Mouse (Mus musculus) midbrain, embryonic 15.5 days (tissue): ENCODE measurements around the gene Mapk8. TPM values are rescaled to one million over a fixed set of nuclear protein-coding genes. Genes with fewer than 3 reads are reported as not detected.

Experiments used
- ATAC-seq: fragments of 200-750 bp; cut with Nextera tagmentation; replicated peaks from 2 replicates; pipeline ENCODE4 v1.8.0; 2017; ENCODE audit warnings: moderate TSS enrichment
- H3K27ac ChIP-seq: fragments of 300-500 bp; sonication (generic); 2 replicates; pipeline ENCODE4 v1.5.1; 2015; ENCODE audit warnings: mild to moderate bottlenecking, inconsistent platforms
- H3K27me3 ChIP-seq: fragments of 300-500 bp; sonication (generic); replicated peaks from 2 replicates; pipeline ENCODE4 v1.6.1; 2015; ENCODE audit warnings: inconsistent platforms
- H3K36me3 ChIP-seq: fragments of 300-500 bp; sonication (generic); replicated peaks from 2 replicates; pipeline ENCODE4 v1.6.1; 2015; ENCODE audit warnings: inconsistent platforms
- H3K4me1 ChIP-seq: fragments of 300-500 bp; sonication (generic); 2 replicates; pipeline ENCODE4 v1.6.1; 2015; ENCODE audit warnings: inconsistent platforms
- H3K4me2 ChIP-seq: fragments of 300-500 bp; sonication (generic); 2 replicates; pipeline ENCODE4 v1.6.1; 2015; ENCODE audit warnings: inconsistent platforms, mild to moderate bottlenecking, moderate library complexity
- H3K4me3 ChIP-seq: fragments of 300-500 bp; sonication (generic); 2 replicates; pipeline ENCODE4 v1.5.1; 2015; ENCODE audit warnings: mild to moderate bottlenecking, inconsistent platforms
- H3K9ac ChIP-seq: fragments of 300-500 bp; sonication (generic); 2 replicates; pipeline ENCODE4 v1.6.1; 2015; ENCODE audit warnings: mild to moderate bottlenecking, inconsistent platforms
- H3K9me3 ChIP-seq: fragments of 300-500 bp; sonication (generic); 2 replicates; pipeline ENCODE4 v1.6.1; 2016; ENCODE audit warnings: inconsistent platforms
- WGBS: fragments of 180-500 bp; shearing (Covaris S2); methylation state at CpG from one replicate; pipeline ENCODE4 v1.1.7; 2015; ENCODE audit warnings: mixed read lengths; 5-methylcytosine and 5-hydroxymethylcytosine counted together
- polyA plus RNA-seq: library from polyadenylated mRNA; unstranded; fragments of >200 nt; fragmentation: Nextera tagmentation; extraction: Ambion mirVana; gene quantifications from 2 replicates; pipeline ENCODE4 v1.2.1, GENCODE M21; 2015

Mapk8 gene
- polyA plus RNA-seq, 1 experiment from 2014 or later, result 36.2 TPM

DNA sequence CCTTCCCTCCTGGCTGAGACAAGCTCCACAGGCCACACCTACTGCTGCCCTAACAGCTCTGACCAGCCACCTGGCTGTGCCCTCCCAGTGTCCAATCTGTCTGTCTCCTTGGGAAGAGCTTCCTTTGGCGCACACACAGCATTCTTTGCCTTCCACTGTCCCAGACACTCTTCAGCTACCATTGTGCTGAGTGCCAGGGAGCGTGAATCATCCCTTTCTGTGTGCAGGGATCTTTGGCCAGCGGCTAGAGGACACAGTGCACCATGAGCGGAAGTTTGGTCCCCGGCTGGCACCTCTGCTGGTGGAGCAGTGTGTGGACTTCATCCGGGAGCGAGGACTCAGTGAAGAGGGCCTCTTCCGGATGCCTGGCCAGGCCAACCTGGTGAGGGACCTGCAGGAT, 88.1 kb downstream of the Mapk8 start:
- Histone ChIP-seq H3K4me1 (peaks cover 6% of the 10 kb centered on the region), H3K27ac (no peak overlapping the region), H3K9ac (no peak overlapping the region), H3K9me3 (no peaks in the 10 kb centered on the region), H3K27me3 (no peaks in the 10 kb centered on the region), H3K4me2 (no peak overlapping the region), H3K36me3 (no peaks in the 10 kb centered on the region), H3K4me3 (no peak overlapping the region)
- no peak for ATAC-seq
- WGBS, result 87% methylated on average over 8 of the region's 8 CpGs

DNA sequence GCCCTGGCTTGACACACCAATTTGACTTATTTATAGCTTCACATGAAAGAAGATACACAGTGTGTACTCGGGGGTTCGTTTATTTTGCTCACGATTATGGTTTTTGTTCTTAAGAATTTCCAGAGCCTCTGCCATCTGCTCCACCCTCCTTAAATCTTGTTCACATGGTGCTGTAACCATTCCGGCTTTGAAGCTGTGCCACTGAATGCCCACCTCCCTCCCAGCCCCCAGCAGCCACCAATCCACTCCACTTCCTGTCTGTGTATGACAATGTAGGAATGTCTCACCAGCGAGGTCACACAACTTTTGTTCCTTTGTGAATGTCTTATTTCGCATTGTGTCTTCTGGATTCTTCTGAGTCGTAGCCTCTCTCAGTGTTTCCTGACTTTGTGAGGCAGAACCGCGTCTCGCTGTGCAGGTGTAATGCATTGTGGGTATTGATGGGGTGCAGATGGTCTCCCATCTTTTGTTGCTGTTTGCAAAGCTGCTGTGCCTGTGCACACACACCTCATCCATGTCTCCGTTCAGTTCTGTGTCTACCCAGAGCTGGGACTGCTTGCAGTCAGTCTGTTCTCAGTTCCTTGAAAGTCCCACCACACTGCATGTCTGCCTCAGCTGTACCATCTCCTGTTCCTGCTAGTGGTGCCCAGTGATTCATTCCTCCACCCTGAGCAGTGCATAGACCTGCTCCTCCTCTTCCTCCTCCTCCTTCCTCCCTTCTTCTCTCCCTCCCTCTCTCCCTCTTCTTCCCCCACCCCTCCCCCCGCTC, 89.2 kb downstream of the Mapk8 start:
- Histone ChIP-seq H3K4me2 (no peak overlapping the region), H3K27me3 (0 out of 2 replicates have a peak, but pooled peaks cover under 1% of the 10 kb centered on the region), H3K27ac (no peak overlapping the region), H3K4me1 (peaks cover 5% of the 10 kb centered on the region), H3K4me3 (no peak overlapping the region), H3K9ac (no peak overlapping the region), H3K9me3 (no peaks in the 10 kb centered on the region), H3K36me3 (no peaks in the 10 kb centered on the region)
- WGBS, result 68% methylated on average over 12 of the region's 12 CpGs
- no peak for ATAC-seq

DNA sequence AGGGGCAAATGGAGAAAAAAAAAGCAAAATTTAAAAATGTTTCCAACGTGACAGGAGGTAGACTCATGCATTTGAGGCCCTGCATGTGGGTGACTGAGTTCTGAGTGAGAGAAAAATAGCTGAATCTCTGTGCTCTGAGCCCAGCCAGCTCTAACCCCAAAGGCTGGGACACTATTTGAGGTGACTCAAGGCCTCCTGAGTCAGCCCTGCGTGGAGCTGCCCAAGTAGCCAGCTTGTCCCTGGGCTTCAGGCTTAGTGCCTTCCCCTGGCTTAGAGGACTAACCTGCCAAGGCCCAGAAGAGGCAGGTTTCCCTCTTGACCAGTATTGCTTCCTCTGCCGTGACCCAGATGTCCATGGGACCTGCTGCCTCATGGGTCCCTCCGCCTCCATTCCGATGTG, 91.7 kb downstream of the Mapk8 start:
- H3K9ac ChIP-seq, result no peak overlapping the region
- no peak overlapping the region for H3K27ac ChIP-seq
- ATAC-seq, result no peak
- peaks cover 8% of the 10 kb centered on the region for H3K4me1 ChIP-seq
- 88% methylated on average over 5 of the region's 5 CpGs for WGBS
- no peak overlapping the region for H3K4me3 ChIP-seq
- H3K27me3 ChIP-seq, result peaks cover 25% of the 10 kb centered on the region
- H3K4me2 ChIP-seq, result no peak overlapping the region
- no peaks in the 10 kb centered on the region for H3K9me3 ChIP-seq
- H3K36me3 ChIP-seq, result no peaks in the 10 kb centered on the region

DNA sequence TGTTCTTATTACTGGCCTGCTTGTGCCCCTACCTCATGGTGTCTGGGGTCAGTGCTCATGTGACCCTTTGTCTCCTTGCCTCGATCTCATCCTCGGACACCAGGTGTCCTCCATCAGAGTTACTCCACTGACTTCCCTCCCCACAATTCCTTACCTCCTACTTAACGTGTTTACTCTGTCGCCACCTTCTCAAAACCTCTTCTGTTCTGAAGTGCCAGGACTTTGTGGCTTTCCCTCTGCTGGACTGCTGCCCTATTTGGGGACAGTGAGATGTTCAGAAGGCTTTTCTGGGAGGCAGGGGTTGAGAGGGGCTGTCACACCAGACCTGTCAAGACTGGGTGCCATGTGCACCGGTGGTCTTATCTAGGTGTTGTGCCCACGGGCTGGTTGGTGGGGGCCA, 94.1 kb downstream of the Mapk8 start:
- 85% methylated on average over 6 of the region's 6 CpGs for WGBS
- H3K27ac ChIP-seq, result no peak overlapping the region
- no peak overlapping the region for H3K4me2 ChIP-seq
- no peak for ATAC-seq
- H3K4me1 ChIP-seq, result peaks cover 8% of the 10 kb centered on the region
- H3K27me3 ChIP-seq, result peaks cover 42% of the 10 kb centered on the region
- no peaks in the 10 kb centered on the region for H3K36me3 ChIP-seq
- no peak overlapping the region for H3K9ac ChIP-seq
- H3K4me3 ChIP-seq, result no peak overlapping the region
- no peaks in the 10 kb centered on the region for H3K9me3 ChIP-seq

DNA sequence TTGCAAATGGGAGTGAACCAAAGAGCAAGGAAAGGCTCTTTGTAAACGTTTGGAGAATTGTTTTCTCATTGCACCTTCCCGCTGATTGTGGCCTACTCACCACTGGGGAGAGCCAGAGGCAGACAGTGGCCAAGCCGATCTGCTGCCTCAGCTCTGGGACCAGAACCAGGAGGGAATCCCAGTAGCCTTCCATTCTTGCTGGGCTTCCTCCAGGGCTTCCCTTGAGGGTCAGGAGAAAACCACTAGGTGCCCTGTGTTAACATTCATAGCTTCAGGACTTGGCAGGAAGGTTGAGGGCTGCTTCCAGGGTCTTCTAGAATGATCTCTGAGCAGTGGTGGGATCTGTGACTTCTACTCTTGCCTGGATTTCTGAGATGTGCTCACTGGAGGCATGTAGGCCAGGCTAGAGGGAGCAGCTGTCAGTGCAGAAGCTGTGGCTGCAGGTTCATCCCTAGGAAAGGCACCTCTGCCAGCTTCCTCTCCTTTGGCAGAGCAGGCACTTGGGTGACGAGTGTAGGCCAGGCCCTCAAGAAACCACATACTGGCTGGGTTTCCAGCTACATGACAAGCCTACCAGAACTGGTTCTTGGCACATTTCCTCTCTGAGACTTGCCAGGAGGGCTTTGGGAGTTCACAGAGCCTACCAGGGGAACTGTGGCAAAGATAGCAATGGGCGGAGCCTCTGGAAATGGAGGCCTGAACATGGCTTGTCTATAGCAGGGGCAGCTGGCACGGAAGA, 94.8 kb downstream of the Mapk8 start:
- Histone ChIP-seq H3K4me1 (peaks cover 8% of the 10 kb centered on the region), H3K4me2 (no peak overlapping the region), H3K9me3 (no peaks in the 10 kb centered on the region), H3K27me3 (peaks cover 42% of the 10 kb centered on the region), H3K27ac (no peak overlapping the region), H3K36me3 (no peaks in the 10 kb centered on the region), H3K9ac (no peak overlapping the region), H3K4me3 (no peak overlapping the region)
- ATAC-seq, result no peak
- 74% methylated on average over 6 of the region's 6 CpGs for WGBS

DNA sequence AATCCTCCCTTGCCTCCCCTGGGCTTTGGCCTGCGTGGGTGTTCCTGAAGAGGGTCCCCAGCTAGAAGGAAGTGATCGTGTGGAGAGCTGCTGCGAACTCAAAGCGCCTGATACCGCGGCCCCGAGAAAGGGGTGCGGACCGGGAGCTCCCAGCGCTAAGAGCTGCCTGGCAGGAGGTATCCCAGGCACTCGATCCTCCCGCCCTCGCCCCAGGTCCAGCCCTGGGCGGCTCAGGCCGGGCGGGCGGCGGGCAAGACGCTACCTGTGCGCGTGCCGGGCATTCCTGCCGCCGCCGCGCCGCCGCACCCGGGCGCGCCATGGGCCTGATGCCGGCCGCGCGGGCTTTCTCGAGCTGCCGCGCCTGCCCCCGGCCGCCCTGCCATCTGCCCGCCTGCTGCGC, 95.9 kb downstream of the Mapk8 start:
- H3K4me2 ChIP-seq, result peak overlapping the region; percentile 92
- ATAC-seq, result peak; percentile 56; the same call in 1 of the 2 replicates
- peak overlapping the region; percentile 50 for H3K4me3 ChIP-seq
- H3K4me1 ChIP-seq, result peaks cover 8% of the 10 kb centered on the region
- H3K9ac ChIP-seq, result peak overlapping the region; percentile 54
- H3K9me3 ChIP-seq, result no peaks in the 10 kb centered on the region
- no peaks in the 10 kb centered on the region for H3K36me3 ChIP-seq
- no peak overlapping the region for H3K27ac ChIP-seq
- H3K27me3 ChIP-seq, result peaks cover 42% of the 10 kb centered on the region
- WGBS, result 1% methylated on average over 39 of the region's 42 CpGs

DNA sequence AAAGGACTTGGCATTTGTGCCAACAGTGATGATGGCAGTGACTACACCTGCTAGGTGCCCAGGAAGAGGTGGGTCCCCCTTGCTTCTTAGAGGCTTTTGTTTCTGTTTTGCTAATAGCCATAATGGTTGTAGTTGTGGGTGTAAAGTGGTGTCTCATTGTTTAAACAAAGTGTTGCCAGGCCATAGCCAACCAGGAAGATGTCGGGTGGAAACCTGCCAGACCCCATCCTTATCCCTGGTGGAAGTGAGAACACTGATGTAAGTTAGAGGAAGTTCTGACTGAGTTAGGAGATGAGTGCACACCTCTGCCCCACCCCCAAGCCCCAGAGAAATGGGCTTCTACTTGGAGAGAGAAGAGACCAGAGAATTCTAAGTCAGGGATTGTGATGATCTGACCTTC, 98.8 kb downstream of the Mapk8 start:
- no peak overlapping the region for H3K9ac ChIP-seq
- no peak for ATAC-seq
- no peaks in the 10 kb centered on the region for H3K9me3 ChIP-seq
- H3K4me3 ChIP-seq, result no peak overlapping the region
- H3K27ac ChIP-seq, result no peak overlapping the region
- H3K36me3 ChIP-seq, result no peaks in the 10 kb centered on the region
- H3K4me1 ChIP-seq, result peaks cover 8% of the 10 kb centered on the region
- H3K27me3 ChIP-seq, result peaks cover 42% of the 10 kb centered on the region
- WGBS, result 97% methylated on average over 1 of the region's 1 CpGs
- H3K4me2 ChIP-seq, result no peak overlapping the region

DNA sequence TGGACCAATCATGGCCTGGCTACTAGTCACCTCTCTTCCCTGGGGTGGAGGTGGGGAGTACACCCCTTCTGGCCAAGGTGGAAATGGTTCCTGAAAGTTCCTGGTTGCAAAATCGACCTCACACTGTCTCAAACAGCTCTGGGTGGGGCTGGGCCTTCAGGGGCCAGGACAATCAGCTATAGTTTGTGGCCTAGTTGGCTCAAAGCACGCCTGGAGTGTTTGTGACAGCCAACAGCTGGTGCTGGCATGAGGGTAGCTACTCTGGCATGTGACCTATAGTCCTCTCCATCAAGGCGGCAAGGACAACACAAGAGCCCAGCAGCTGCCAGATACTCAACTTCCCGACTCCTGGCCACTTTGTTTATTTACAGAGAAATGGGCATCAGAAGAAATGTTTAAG, 99.2 kb downstream of the Mapk8 start:
- WGBS, result 65% methylated on average over 4 of the region's 4 CpGs

DNA sequence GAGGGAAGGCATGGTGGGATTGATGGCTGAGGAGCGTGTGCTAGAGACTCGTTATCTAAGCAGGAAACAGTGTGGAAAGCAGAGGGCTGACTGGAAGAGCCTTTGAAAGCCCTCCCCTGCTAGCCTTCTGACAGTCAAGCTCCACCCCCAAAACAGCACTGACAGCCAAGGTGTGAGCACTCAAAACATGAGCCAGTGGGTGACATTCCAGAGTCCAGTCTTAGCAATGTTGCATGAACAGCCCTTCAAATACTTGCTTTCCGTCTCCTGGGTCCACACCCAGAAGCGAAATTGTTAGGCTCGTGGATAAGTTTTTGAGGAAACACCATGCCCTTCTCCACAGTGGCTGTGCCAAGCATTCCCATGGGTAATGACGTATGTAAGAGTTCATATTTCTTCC, 100.4 kb downstream of the Mapk8 start:
- ATAC-seq, result no peak

More for the DNA sequence above, 99.2 kb downstream of the Mapk8 start:
- Histone ChIP-seq H3K9me3 (no peaks in the 10 kb centered on the region), H3K27me3 (peaks cover 42% of the 10 kb centered on the region), H3K4me3 (no peak overlapping the region), H3K9ac (no peak overlapping the region), H3K4me1 (peaks cover 8% of the 10 kb centered on the region), H3K4me2 (no peak overlapping the region), H3K36me3 (no peaks in the 10 kb centered on the region), H3K27ac (no peak overlapping the region)
- no peak for ATAC-seq

DNA sequence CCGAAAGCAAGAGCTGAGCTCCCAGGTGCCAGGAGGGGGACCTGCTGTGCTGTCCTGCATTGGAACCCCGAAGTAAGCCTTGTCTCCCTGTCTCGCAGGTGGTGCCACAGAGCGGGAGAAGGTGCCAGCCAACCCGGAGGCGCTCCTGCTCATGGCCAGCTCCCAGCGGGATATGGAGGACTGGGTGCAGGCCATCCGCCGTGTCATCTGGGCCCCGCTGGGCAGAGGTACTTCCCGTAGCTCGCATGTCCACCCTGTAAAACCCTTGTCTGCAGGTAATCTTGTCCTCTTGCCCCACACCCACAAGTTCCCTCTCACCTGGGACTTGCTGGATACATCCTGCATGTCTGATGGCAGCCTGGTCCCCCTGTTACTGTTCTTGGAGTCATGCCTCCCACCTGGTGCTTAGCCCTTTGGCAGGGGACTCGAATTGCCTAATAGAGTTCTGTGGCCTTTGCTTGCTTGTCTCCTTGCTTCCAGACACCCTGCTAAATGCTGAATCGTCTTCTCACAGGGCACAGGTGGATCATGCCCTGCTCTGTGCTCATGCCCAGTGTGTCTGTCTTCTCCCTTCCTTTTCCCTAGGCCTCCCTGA, 103.7 kb downstream of the Mapk8 start:
- ATAC-seq, result no peak
- no peak overlapping the region for H3K4me2 ChIP-seq
- H3K27ac ChIP-seq, result no peak overlapping the region
- H3K4me3 ChIP-seq, result no peak overlapping the region
- H3K36me3 ChIP-seq, result no peaks in the 10 kb centered on the region
- H3K27me3 ChIP-seq, result no peaks in the 10 kb centered on the region
- H3K4me1 ChIP-seq, result no peaks in the 10 kb centered on the region
- 90% methylated on average over 14 of the region's 14 CpGs for WGBS
- H3K9me3 ChIP-seq, result no peaks in the 10 kb centered on the region
- H3K9ac ChIP-seq, result no peak overlapping the region

More for the DNA sequence above, 100.4 kb downstream of the Mapk8 start:
- Histone ChIP-seq H3K9me3 (no peaks in the 10 kb centered on the region), H3K27ac (no peak overlapping the region), H3K4me1 (peaks cover 8% of the 10 kb centered on the region), H3K9ac (no peak overlapping the region), H3K4me2 (no peak overlapping the region), H3K4me3 (no peak overlapping the region), H3K27me3 (peaks cover 30% of the 10 kb centered on the region), H3K36me3 (no peaks in the 10 kb centered on the region)
- 74% methylated on average over 6 of the region's 6 CpGs for WGBS

DNA sequence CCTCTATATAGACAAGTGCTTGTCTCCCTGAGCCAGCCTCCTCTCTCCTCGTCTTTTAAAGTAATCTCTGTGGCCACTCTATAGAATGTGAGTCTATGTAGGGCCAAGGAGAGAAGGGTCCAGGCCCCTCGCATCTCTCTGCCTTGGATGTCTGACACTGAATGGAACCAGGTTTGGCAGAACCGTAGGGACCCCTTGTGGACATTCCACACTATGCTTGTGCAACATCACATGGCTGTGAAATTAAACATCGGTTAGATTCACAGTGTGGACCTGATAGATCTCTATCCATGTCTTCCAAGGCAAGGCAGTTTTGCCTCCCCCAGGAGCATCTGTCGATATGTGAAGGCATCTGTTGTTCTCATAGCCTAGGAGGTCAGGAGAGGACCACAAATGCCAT, 108.3 kb downstream of the Mapk8 start:
- no peak overlapping the region for H3K4me2 ChIP-seq
- ATAC-seq, result no peak
- no peaks in the 10 kb centered on the region for H3K9me3 ChIP-seq
- no peak overlapping the region for H3K4me3 ChIP-seq
- 67% methylated on average over 5 of the region's 5 CpGs for WGBS
- no peaks in the 10 kb centered on the region for H3K4me1 ChIP-seq
- H3K9ac ChIP-seq, result no peak overlapping the region
- H3K36me3 ChIP-seq, result no peaks in the 10 kb centered on the region
- no peak overlapping the region for H3K27ac ChIP-seq
- no peaks in the 10 kb centered on the region for H3K27me3 ChIP-seq

DNA sequence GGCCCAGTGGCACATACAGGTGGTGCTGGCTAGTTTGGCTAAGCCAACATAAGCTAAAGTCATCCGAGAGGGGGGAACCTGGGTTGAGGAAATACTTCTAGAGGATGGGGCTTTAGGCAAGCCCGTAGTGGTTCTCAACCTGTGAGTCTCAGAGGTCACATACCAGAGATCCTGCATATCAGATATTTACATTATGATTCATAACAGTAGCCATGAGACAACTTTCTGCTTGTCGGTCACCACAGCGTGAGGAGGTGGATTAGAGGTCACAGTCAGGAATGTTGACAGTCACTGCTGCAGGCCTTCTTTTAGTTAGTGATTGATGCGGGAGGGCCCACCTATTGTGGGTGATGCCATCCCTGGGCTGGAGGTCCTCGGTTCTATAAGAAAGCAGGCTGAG, 111.2 kb downstream of the Mapk8 start:
- Histone ChIP-seq H3K4me1 (no peaks in the 10 kb centered on the region), H3K9me3 (no peaks in the 10 kb centered on the region), H3K4me3 (no peak overlapping the region), H3K27ac (no peak overlapping the region), H3K27me3 (no peaks in the 10 kb centered on the region), H3K4me2 (no peak overlapping the region), H3K9ac (no peak overlapping the region), H3K36me3 (no peaks in the 10 kb centered on the region)
- 82% methylated on average over 6 of the region's 6 CpGs for WGBS
- no peak for ATAC-seq
